Mouse (Mus musculus): ENCODE data around the gene Fam25c.

GRCm38 (mm10) chr14:34373581-34373980, 18.3 kb upstream of the Fam25c start:
- TF ChIP-seq POLR2A (IDR thresholded peaks at IDR 0.05; ENCODE audit: extremely low read depth, insufficient read depth, low read length) (no peak), CTCF (IDR thresholded peaks at IDR 0.05; ENCODE audit: low read depth, low read length) (no peak)

All from liver, adult 2 months (tissue).